Mouse (Mus musculus) 416B (cell line): ENCODE measurements at regions not wholly inside any gene's neighbourhood (a gene's known extent, or its start where the extent isn't known, plus 50 kb on each side); places are given as distances from the start of the nearest gene placed in this dataset.
"Not testable (repeated sequence)": the region's sequence is repeated elsewhere in the genome, so short reads cannot be mapped to it uniquely, and the experiment has no call there.

ENCODE experiments used
- DNase-seq: peaks from one replicate; pipeline ENCODE4 v3.0.0; 2011; ENCODE audit warnings: low read depth

GRCm38 (mm10) chr10:26577087-26577486, 176.1 kb upstream of the Arhgap18 start:
- peak; percentile 37 for DNase-seq

GRCm38 (mm10) chr10:26585106-26585505, 168.1 kb upstream of the Arhgap18 start:
- peak; percentile 22 for DNase-seq

- not testable (repeated sequence) for DNase-seq
Observed at GRCm38 (mm10) chr10:26607081-26607480, 146.1 kb upstream of the Arhgap18 start.

GRCm38 (mm10) chr10:26611246-26611645, 142.0 kb upstream of the Arhgap18 start:
- DNase-seq = no peak

- DNase-seq = peak; percentile 4
Observed at GRCm38 (mm10) chr10:26630196-26630760, 122.9 kb upstream of the Arhgap18 start.

- no peak for DNase-seq
Observed at GRCm38 (mm10) chr10:26632266-26632665, 121.0 kb upstream of the Arhgap18 start.

GRCm38 (mm10) chr10:26637459-26637858, 115.8 kb upstream of the Arhgap18 start:
- no peak for DNase-seq

- DNase-seq = no peak
Observed at GRCm38 (mm10) chr10:26638056-26638455, 115.2 kb upstream of the Arhgap18 start.

- no peak for DNase-seq
Observed at GRCm38 (mm10) chr10:26639118-26639517, 114.1 kb upstream of the Arhgap18 start.

GRCm38 (mm10) chr10:26653103-26653502, 100.1 kb upstream of the Arhgap18 start:
- no peak for DNase-seq

- DNase-seq = no peak
Observed at GRCm38 (mm10) chr10:26664270-26664669, 89.0 kb upstream of the Arhgap18 start.

- DNase-seq = no peak
Observed at GRCm38 (mm10) chr10:26679500-26680227, 73.6 kb upstream of the Arhgap18 start.

GRCm38 (mm10) chr10:26694761-26695160, 58.5 kb upstream of the Arhgap18 start:
- no peak for DNase-seq

- no peak for DNase-seq
Observed at GRCm38 (mm10) chr10:26695212-26695933, 57.8 kb upstream of the Arhgap18 start.
